Mouse (Mus musculus) forebrain, embryonic 16.5 days (tissue): ENCODE results near the gene Spats1. TPM values are rescaled to one million over a fixed set of nuclear protein-coding genes. Genes with fewer than 3 reads are reported as not detected.

Experiments
- ATAC-seq: fragments of 200-750 bp; cut with Nextera tagmentation; 2 replicates; pipeline ENCODE4 v1.8.0; 2017; ENCODE audit warnings: mild to moderate bottlenecking, moderate library complexity
- H3K27ac ChIP-seq: fragments of 300-500 bp; sonication (generic); 2 replicates; pipeline ENCODE4 v1.5.1; 2014; ENCODE audit warnings: low read length, control low read depth
- H3K27me3 ChIP-seq: fragments of 300-500 bp; sonication (generic); replicated peaks from 2 replicates; pipeline ENCODE4 v1.6.1; 2014; ENCODE audit warnings: low read length; ENCODE audit not compliant: control insufficient read depth, insufficient read depth
- H3K36me3 ChIP-seq: fragments of 300-500 bp; sonication (generic); 2 replicates; pipeline ENCODE4 v1.6.1; 2014; ENCODE audit not compliant: control insufficient read depth, insufficient read depth
- H3K4me1 ChIP-seq: fragments of 300-500 bp; sonication (generic); replicated peaks from 2 replicates; pipeline ENCODE4 v1.6.1; 2014; ENCODE audit warnings: low read length; ENCODE audit not compliant: control insufficient read depth, insufficient read depth
- H3K4me2 ChIP-seq: fragments of 300-500 bp; sonication (generic); 2 replicates; pipeline ENCODE4 v1.6.1; 2014; ENCODE audit warnings: mild to moderate bottlenecking, low read length, control low read depth
- H3K4me3 ChIP-seq: fragments of 300-500 bp; sonication (generic); replicated peaks from 2 replicates; pipeline ENCODE4 v1.5.1; 2014; ENCODE audit warnings: mild to moderate bottlenecking, low read length, control low read depth
- H3K9ac ChIP-seq: fragments of 300-500 bp; sonication (generic); replicated peaks from 2 replicates; pipeline ENCODE4 v1.6.1; 2014; ENCODE audit warnings: low read depth, low read length, control low read depth
- H3K9me3 ChIP-seq: fragments of 300-500 bp; sonication (generic); 2 replicates; pipeline ENCODE4 v1.6.1; 2016; ENCODE audit warnings: low read length; ENCODE audit not compliant: control insufficient read depth
- WGBS: fragments of 180-500 bp; shearing (Covaris S2); extraction: QIAGEN DNeasy Blood & Tissue Kit; methylation state at CpG from one replicate; pipeline ENCODE4 v1.1.7; 2014; 5-methylcytosine and 5-hydroxymethylcytosine counted together
- polyA plus RNA-seq: library from polyadenylated mRNA; unstranded; fragments of >200 nt; fragmentation: Nextera tagmentation; extraction: Ambion mirVana; gene quantifications from 2 replicates; pipeline ENCODE4 v1.2.1, GENCODE M21; 2015

Gene Spats1
- polyA plus RNA-seq, 1 experiment from 2014 or later = 1.1 TPM

- ATAC-seq = no peak
- no peaks in the 10 kb centered on the region for H3K4me1 ChIP-seq
- H3K4me2 ChIP-seq = no peak overlapping the region
- H3K9ac ChIP-seq = no peak overlapping the region
- H3K9me3 ChIP-seq = no peaks in the 10 kb centered on the region
- H3K27me3 ChIP-seq = no peaks in the 10 kb centered on the region
- no peak overlapping the region for H3K27ac ChIP-seq
- WGBS = 100% methylated on average over 1 of the region's 1 CpGs
- H3K4me3 ChIP-seq = no peak overlapping the region
- peaks cover 13% of the 10 kb centered on the region for H3K36me3 ChIP-seq
Measured at GRCm38 (mm10) chr17:45402126-45402525, 73.1 kb downstream of the Spats1 start.

GRCm38 (mm10) chr17:45401126-45401905, 73.9 kb downstream of the Spats1 start:
- no peak overlapping the region for H3K9ac ChIP-seq
- 93% methylated on average over 5 of the region's 5 CpGs for WGBS
- H3K36me3 ChIP-seq = peaks cover 9% of the 10 kb centered on the region; the same call in 1 of the 2 replicates
- H3K27ac ChIP-seq = no peak overlapping the region
- no peaks in the 10 kb centered on the region for H3K9me3 ChIP-seq
- H3K27me3 ChIP-seq = no peaks in the 10 kb centered on the region
- ATAC-seq = no peak
- no peak overlapping the region for H3K4me2 ChIP-seq
- H3K4me3 ChIP-seq = no peak overlapping the region
- H3K4me1 ChIP-seq = no peaks in the 10 kb centered on the region

- ATAC-seq = no peak
- no peak overlapping the region for H3K4me2 ChIP-seq
- H3K36me3 ChIP-seq = no peaks in the 10 kb centered on the region
- no peaks in the 10 kb centered on the region for H3K27me3 ChIP-seq
- H3K4me1 ChIP-seq = no peaks in the 10 kb centered on the region
- H3K27ac ChIP-seq = no peak overlapping the region
- 98% methylated on average over 2 of the region's 2 CpGs for WGBS
- no peak overlapping the region for H3K4me3 ChIP-seq
- H3K9me3 ChIP-seq = no peaks in the 10 kb centered on the region
- H3K9ac ChIP-seq = no peak overlapping the region
Measured at GRCm38 (mm10) chr17:45398021-45398420, 77.2 kb downstream of the Spats1 start.

GRCm38 (mm10) chr17:45397541-45397940, 77.7 kb downstream of the Spats1 start:
- H3K9me3 ChIP-seq = no peaks in the 10 kb centered on the region
- H3K27ac ChIP-seq = no peak overlapping the region
- no peak overlapping the region for H3K4me3 ChIP-seq
- H3K36me3 ChIP-seq = no peaks in the 10 kb centered on the region
- 77% methylated on average over 3 of the region's 3 CpGs for WGBS
- no peak overlapping the region for H3K4me2 ChIP-seq
- ATAC-seq = no peak
- H3K4me1 ChIP-seq = no peaks in the 10 kb centered on the region
- no peak overlapping the region for H3K9ac ChIP-seq
- H3K27me3 ChIP-seq = no peaks in the 10 kb centered on the region

GRCm38 (mm10) chr17:45394612-45395011, 80.6 kb downstream of the Spats1 start:
- Histone ChIP-seq H3K9me3 (no peaks in the 10 kb centered on the region), H3K36me3 (peaks cover 8% of the 10 kb centered on the region; the same call in 1 of the 2 replicates), H3K4me2 (no peak overlapping the region), H3K9ac (no peak overlapping the region), H3K4me3 (no peak overlapping the region), H3K27ac (no peak overlapping the region), H3K27me3 (no peaks in the 10 kb centered on the region), H3K4me1 (no peaks in the 10 kb centered on the region)
- WGBS = 77% methylated on average over 9 of the region's 9 CpGs
- ATAC-seq = no peak

GRCm38 (mm10) chr17:45393765-45394164, 81.5 kb downstream of the Spats1 start:
- no peak for ATAC-seq
- no peaks in the 10 kb centered on the region for H3K27me3 ChIP-seq
- H3K27ac ChIP-seq = no peak overlapping the region
- H3K4me2 ChIP-seq = no peak overlapping the region
- no peak overlapping the region for H3K9ac ChIP-seq
- 89% methylated on average over 3 of the region's 3 CpGs for WGBS
- H3K36me3 ChIP-seq = peaks cover 8% of the 10 kb centered on the region; the same call in 1 of the 2 replicates
- no peaks in the 10 kb centered on the region for H3K4me1 ChIP-seq
- H3K9me3 ChIP-seq = no peaks in the 10 kb centered on the region
- no peak overlapping the region for H3K4me3 ChIP-seq

Other genes starting within 250 kb of the Spats1 start
- gene Cdc5l, start 41.7 kb downstream of the Spats1 start, polyA plus RNA-seq = 68.3 and 72.6 TPM in 2 replicates
- gene Aars2, start 31.4 kb upstream of the Spats1 start, polyA plus RNA-seq = 17.6 and 19.1 TPM in 2 replicates
- 4.7 and 4.8 TPM in 2 replicates for gene Tcte1, start 48.0 kb upstream of the Spats1 start, polyA plus RNA-seq
- gene Tmem151b, start 74.3 kb upstream of the Spats1 start, polyA plus RNA-seq = 37.4 and 41.3 TPM in 2 replicates
- 3.9 and 5.0 TPM in 2 replicates for gene Nfkbie, start 80.3 kb upstream of the Spats1 start, polyA plus RNA-seq
- 91.5 and 93.3 TPM in 2 replicates for gene Slc35b2, start 88.5 kb upstream of the Spats1 start, polyA plus RNA-seq
- 1,528 and 1,563 TPM in 2 replicates for gene Hsp90ab1, start 97.9 kb upstream of the Spats1 start, polyA plus RNA-seq
- gene Slc29a1, start 124.2 kb upstream of the Spats1 start, polyA plus RNA-seq = 79.7 and 85.1 TPM in 2 replicates
- not detected in 2 replicates for gene Mymx, start 126.7 kb upstream of the Spats1 start, polyA plus RNA-seq
- 0.85 and 1.5 TPM in 2 replicates for gene Capn11, start 183.9 kb upstream of the Spats1 start, polyA plus RNA-seq
- 93.4 and 112 TPM in 2 replicates for gene Mrpl14, start 210.9 kb upstream of the Spats1 start, polyA plus RNA-seq
- gene Tmem63b, start 211.5 kb upstream of the Spats1 start, polyA plus RNA-seq = 126 and 140 TPM in 2 replicates